Mouse (Mus musculus): ENCODE measurements around the gene Atg101. TPM values are rescaled to one million over a fixed set of nuclear protein-coding genes. Genes with fewer than 3 reads are reported as not detected.
"Not testable (repeated sequence)": the region's sequence is repeated elsewhere in the genome, so short reads cannot be mapped to it uniquely, and the experiment has no call there.

The Atg101 gene
- total RNA-seq, 1 experiment from 2014 or later = 59.4 TPM

GRCm38 (mm10) chr15:101318889-101319765 is 35.1 kb downstream of the Atg101 start:
- no peak for ATAC-seq (replicated peaks in 1 of 2; ENCODE audit: insufficient read depth in 1 of 2, low FRiP score in 2 of 2, low TSS enrichment in 1 of 2, low read depth in 1 of 2, poor library complexity in 2 of 2, severe bottlenecking in 2 of 2)

DNA sequence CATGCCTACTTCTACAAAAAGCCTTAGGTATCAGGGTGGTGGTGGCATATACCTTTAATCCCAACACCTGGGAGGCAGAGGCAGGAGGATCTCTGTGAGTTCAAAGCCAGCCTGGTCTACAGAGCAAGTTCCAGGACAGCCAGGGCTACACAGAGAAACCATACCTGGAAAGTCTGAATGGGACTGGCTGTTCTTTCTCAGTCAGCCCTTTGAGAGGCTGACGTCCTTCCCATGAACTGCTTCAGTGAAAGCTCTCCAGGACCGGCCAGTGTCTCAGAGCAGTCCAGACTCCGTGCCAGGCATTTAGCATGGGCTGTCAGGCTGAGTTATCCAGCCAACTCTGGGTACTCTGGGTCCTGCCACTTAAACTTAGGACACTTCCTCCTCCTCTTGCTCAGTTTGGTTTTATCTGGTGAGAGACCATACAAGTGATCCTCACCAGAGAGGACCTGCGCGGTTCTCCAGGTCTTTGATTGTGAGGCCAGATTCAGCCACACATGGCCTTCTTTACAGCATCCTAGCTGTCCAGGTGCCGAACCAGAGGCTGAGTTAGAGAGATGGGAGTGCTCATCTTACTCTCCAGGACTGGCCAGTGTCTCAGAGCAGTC is 36.0 kb downstream of the Atg101 start:
- ATAC-seq (replicated peaks in 1 of 2; ENCODE audit: insufficient read depth in 1 of 2, low FRiP score in 2 of 2, low TSS enrichment in 1 of 2, low read depth in 1 of 2, poor library complexity in 2 of 2, severe bottlenecking in 2 of 2) = no peak

- ATAC-seq (replicated peaks in 1 of 2; ENCODE audit: insufficient read depth in 1 of 2, low FRiP score in 2 of 2, low TSS enrichment in 1 of 2, low read depth in 1 of 2, poor library complexity in 2 of 2, severe bottlenecking in 2 of 2) = peak; percentile 57 to 70
These were observed 36.6 kb downstream of the Atg101 start for GRCm38 (mm10) chr15:101320618-101321041.

DNA sequence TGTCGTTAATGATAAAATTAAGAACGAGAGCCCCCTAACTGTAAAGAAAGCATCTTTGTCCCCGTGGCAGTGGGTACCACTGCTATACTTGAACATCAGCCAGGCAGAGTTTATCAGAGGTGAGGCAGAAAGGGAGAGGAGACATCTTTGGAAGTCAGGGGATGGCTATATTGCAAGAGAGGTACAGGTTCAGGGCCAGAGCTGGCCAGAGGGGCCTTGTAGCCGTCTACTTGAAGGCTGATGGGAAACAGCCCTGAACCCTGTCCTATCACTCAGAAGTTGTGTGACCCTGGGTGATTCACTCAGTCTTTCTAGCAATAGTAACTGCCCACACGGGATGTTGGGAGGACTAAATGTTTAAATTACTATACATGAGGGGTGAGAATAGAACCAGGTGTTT is 37.1 kb downstream of the Atg101 start:
- no peak for ATAC-seq (replicated peaks in 1 of 2; ENCODE audit: insufficient read depth in 1 of 2, low FRiP score in 2 of 2, low TSS enrichment in 1 of 2, low read depth in 1 of 2, poor library complexity in 2 of 2, severe bottlenecking in 2 of 2)

- ATAC-seq (replicated peaks in 1 of 2; ENCODE audit: insufficient read depth in 1 of 2, low FRiP score in 2 of 2, low TSS enrichment in 1 of 2, low read depth in 1 of 2, poor library complexity in 2 of 2, severe bottlenecking in 2 of 2) = no peak
These were observed 38.0 kb downstream of the Atg101 start for GRCm38 (mm10) chr15:101322106-101322505.

- no peak for ATAC-seq (replicated peaks in 1 of 2; ENCODE audit: insufficient read depth in 1 of 2, low FRiP score in 2 of 2, low TSS enrichment in 1 of 2, low read depth in 1 of 2, poor library complexity in 2 of 2, severe bottlenecking in 2 of 2)
These were observed 38.6 kb downstream of the Atg101 start for GRCm38 (mm10) chr15:101322640-101323039.

DNA sequence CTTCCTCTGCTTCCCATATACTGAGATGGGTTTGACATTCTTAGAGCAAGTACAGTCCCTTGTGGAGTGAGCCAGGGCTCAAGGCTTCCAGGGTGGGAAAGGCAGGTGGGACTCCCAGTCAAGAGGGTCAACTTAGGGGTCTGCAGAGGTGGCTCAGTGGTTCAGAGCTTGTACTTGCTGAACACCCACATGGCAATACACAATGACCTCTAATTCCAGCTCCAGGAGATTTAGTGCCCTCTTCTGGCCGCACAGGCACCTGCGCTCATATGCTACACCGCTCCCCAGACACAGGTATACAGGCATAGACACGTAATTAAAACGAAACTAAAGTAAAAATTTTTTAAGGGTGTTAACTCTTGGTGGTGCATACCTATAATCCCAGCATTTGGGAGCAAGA is 39.4 kb downstream of the Atg101 start:
- ATAC-seq (replicated peaks in 1 of 2; ENCODE audit: insufficient read depth in 1 of 2, low FRiP score in 2 of 2, low TSS enrichment in 1 of 2, low read depth in 1 of 2, poor library complexity in 2 of 2, severe bottlenecking in 2 of 2) = no peak

GRCm38 (mm10) chr15:101324409-101324808 is 40.3 kb downstream of the Atg101 start:
- ATAC-seq (replicated peaks in 1 of 2; ENCODE audit: insufficient read depth in 1 of 2, low FRiP score in 2 of 2, low TSS enrichment in 1 of 2, low read depth in 1 of 2, poor library complexity in 2 of 2, severe bottlenecking in 2 of 2) = not testable (repeated sequence)

GRCm38 (mm10) chr15:101325991-101326534 is 42.0 kb downstream of the Atg101 start:
- ATAC-seq (replicated peaks in 1 of 2; ENCODE audit: insufficient read depth in 1 of 2, low FRiP score in 2 of 2, low TSS enrichment in 1 of 2, low read depth in 1 of 2, poor library complexity in 2 of 2, severe bottlenecking in 2 of 2) = peak; percentile 34 to 54; a peak in 3 of 4 replicates

DNA sequence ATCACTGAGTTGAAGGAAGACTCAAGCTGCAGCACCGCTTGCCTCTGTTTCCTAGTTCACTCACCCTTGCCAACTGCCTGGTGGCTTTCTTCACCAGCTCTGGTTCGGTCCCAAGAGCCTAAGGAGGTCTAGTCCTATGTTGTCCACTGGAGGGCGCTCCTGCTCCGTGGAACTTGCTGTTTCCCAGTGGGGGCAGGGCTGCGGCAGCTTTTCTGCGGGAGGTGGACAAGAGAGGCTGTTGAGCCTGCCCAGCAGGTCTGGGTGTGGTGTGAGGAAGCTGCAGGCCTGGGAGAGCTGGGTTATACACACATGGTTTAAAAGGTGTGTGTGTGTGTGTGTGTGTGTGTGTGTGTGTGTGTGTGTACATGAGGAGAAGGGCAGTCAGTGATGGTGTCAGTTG is 43.2 kb downstream of the Atg101 start:
- peak; percentile 77 to 84 for ATAC-seq (replicated peaks in 1 of 2; ENCODE audit: insufficient read depth in 1 of 2, low FRiP score in 2 of 2, low TSS enrichment in 1 of 2, low read depth in 1 of 2, poor library complexity in 2 of 2, severe bottlenecking in 2 of 2)

DNA sequence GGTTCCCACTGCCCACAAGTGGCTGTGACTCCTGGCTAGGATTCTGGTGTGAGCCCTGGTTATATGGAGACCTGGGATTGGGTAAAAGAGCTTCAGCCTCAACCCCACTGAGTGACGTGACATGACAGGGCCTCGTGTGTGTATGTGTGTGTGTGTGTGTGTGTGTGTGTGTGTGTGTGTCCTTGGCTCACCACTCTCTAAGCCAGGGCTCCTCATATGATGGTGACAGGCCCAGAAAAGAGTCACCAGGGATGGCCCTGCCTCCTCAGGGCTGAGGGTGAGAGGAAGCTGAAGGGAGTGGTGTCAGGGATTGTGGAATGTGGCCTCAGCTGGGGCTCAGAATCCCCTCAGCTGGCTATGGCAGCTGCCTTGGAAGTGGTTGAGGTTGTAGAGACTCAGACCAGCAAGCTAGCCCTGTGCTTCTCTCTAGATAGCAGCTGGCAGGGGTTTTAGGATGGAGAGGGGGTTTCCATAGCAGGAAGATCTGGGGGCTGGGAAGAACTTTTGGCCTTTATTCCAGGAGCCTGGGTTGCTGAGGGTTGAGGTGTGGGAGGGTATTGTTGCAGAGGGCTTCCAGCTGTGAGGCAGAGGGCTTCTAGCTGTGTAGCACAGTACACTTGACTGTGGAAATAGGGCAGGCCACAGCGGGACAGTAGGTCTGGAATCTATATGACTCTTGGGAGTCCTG is 44.9 kb downstream of the Atg101 start:
- ATAC-seq (replicated peaks in 1 of 2; ENCODE audit: insufficient read depth in 1 of 2, low FRiP score in 2 of 2, low TSS enrichment in 1 of 2, low read depth in 1 of 2, poor library complexity in 2 of 2, severe bottlenecking in 2 of 2) = no peak

DNA sequence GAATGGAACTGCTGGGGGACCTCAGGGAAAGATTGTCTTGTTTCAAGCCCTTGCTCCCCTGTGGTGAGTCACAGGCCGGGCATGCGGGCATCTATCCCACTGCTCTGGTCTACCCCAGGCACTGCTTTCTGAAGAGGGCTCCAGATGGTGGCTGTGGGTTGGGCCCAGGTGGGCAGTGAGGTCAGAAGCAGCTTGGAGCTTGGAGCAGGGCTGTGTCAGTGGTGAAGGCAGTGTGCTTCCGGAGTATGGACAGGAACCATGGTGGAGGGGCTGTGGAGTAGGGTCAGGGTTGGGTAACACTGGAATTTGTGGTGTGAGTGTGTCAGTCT is 45.5 kb downstream of the Atg101 start:
- ATAC-seq (replicated peaks in 1 of 2; ENCODE audit: insufficient read depth in 1 of 2, low FRiP score in 2 of 2, low TSS enrichment in 1 of 2, low read depth in 1 of 2, poor library complexity in 2 of 2, severe bottlenecking in 2 of 2) = no peak

- ATAC-seq (replicated peaks in 1 of 2; ENCODE audit: insufficient read depth in 1 of 2, low FRiP score in 2 of 2, low TSS enrichment in 1 of 2, low read depth in 1 of 2, poor library complexity in 2 of 2, severe bottlenecking in 2 of 2) = no peak
These were observed 47.0 kb downstream of the Atg101 start for GRCm38 (mm10) chr15:101331090-101331489.

DNA sequence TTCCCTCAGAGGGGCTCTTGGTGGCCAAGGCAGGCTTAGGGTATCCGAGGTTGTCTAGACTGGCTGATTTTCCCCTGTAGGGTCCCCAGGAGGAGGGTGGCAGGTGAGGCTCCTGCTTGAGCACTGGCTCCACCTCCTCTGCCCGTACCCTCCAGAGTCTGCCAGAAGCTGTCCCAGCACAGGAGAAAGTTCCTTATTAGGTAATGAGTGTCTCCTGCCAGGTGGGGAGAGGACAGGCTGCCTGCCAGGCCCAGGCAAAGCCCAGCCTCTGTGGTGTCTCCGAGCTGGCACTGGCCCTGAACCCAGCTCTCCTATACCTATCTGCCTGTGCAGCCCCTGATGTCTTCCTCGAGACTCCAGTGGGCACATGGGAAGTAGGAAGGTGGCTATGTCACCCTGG is 48.3 kb downstream of the Atg101 start:
- ATAC-seq (replicated peaks in 1 of 2; ENCODE audit: insufficient read depth in 1 of 2, low FRiP score in 2 of 2, low TSS enrichment in 1 of 2, low read depth in 1 of 2, poor library complexity in 2 of 2, severe bottlenecking in 2 of 2) = no peak

GRCm38 (mm10) chr15:101333165-101333564 is 49.1 kb downstream of the Atg101 start:
- no peak for ATAC-seq (replicated peaks in 1 of 2; ENCODE audit: insufficient read depth in 1 of 2, low FRiP score in 2 of 2, low TSS enrichment in 1 of 2, low read depth in 1 of 2, poor library complexity in 2 of 2, severe bottlenecking in 2 of 2)

DNA sequence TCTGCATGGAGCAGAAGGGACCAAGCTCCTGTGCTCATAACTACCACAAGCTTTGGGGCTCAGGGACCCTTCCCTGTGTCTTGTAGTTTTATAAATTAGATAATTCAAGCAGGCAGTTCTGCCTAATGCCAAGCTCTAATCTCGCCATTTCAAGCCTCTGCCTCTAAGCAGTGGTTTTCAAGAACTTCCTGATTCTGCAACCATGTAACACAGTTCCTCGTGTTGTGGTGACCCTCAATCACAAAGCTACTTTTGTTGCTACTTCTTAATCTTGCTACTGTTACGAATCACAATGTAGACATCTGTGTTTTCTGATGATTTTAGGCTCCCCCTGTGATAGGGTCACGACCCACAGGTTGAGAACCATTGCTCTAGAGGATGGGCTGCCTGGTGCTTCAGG is 49.6 kb downstream of the Atg101 start:
- peak; percentile 34 to 43; a peak in 2 of 4 replicates for ATAC-seq (replicated peaks in 1 of 2; ENCODE audit: insufficient read depth in 1 of 2, low FRiP score in 2 of 2, low TSS enrichment in 1 of 2, low read depth in 1 of 2, poor library complexity in 2 of 2, severe bottlenecking in 2 of 2)

DNA sequence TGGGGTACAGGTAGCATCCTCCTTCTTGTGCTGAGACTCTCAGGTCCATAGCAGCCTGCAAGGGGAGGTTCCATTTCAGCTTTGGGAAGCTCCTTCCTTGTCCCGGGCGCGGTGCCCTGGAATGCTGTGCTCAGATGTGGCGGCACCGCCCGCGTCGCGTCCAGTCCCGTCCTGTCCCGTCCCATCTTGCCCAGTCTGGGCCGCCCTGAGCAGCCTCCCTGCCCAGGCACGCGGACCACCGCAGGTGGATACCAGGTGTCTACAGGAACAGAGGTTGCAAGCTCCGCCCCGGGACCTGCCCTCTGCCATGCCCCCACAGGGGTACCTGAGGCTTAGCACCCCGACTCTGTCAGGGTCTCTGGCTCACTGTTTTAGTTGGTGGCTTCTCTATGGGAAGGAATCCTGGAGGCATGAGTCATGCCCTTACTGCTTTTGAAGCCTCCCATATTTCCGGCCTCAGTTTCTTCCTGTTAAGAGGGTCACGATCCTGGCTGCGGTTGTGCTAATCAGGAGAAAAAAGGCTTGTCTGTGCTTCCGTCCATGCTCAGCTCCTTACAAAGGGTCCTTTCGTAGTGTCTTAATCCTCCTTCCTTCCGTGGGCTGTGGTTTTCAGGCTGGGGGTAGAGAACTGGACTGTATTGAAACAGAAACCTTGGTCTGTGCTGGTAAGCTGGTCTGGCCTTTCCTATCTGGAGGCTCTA is 52.6 kb downstream of the Atg101 start:
- ATAC-seq (replicated peaks in 1 of 2; ENCODE audit: insufficient read depth in 1 of 2, low FRiP score in 2 of 2, low TSS enrichment in 1 of 2, low read depth in 1 of 2, poor library complexity in 2 of 2, severe bottlenecking in 2 of 2) = peak; percentile 55 to 59
